Mouse (Mus musculus) liver, embryonic 14.5 days (tissue): Measurements from ENCODE around the gene Stx12. TPM values are rescaled to one million over a fixed set of nuclear protein-coding genes. Genes with fewer than 3 reads are reported as not detected.

Experiments
- ATAC-seq: fragments of 200-750 bp; cut with Nextera tagmentation; 2 replicates; pipeline ENCODE4 v1.8.0; 2017; ENCODE audit warnings: moderate number of reproducible peaks, mild to moderate bottlenecking, moderate library complexity; ENCODE audit not compliant: insufficient read depth
- DNase-seq, 3 experiments: peaks; one replicate each; pipeline ENCODE4 v3.0.0-alpha.2; 2012 to 2013; ENCODE audit warnings: low read depth in 3 of 3, low spot score in 3 of 3
- H3K27ac ChIP-seq: fragments of 300-500 bp; sonication (generic); 2 replicates; pipeline ENCODE4 v1.5.1; 2014; ENCODE audit warnings: moderate library complexity, mild to moderate bottlenecking, control low read depth, inconsistent platforms
- H3K27me3 ChIP-seq: fragments of 300-500 bp; sonication (generic); 2 replicates; pipeline ENCODE4 v1.6.1; 2014; ENCODE audit warnings: mild to moderate bottlenecking, low read length, moderate library complexity; ENCODE audit not compliant: control insufficient read depth, insufficient read depth
- H3K36me3 ChIP-seq: fragments of 300-500 bp; sonication (generic); replicated peaks from 2 replicates; pipeline ENCODE4 v1.6.1; 2014; ENCODE audit warnings: low read depth; ENCODE audit not compliant: control insufficient read depth, insufficient read depth
- H3K4me1 ChIP-seq, 2 experiments: fragments of 200-500 bp in 1 of 2; fragments of 300-500 bp in 1 of 2; sonication (generic) in 1 of 2; replicated peaks; 2 replicates each; pipeline ENCODE4 v1.6.1; 2012 to 2014; ENCODE audit warnings: antibody characterized with exemption in 1 of 2, inconsistent platforms in 1 of 2, low read length in 1 of 2; ENCODE audit not compliant: control insufficient read depth in 2 of 2, insufficient read depth in 2 of 2
- H3K4me2 ChIP-seq: fragments of 300-500 bp; sonication (generic); 2 replicates; pipeline ENCODE4 v1.6.1; 2014; ENCODE audit warnings: low read depth, mild to moderate bottlenecking, control low read depth, moderate library complexity
- H3K4me3 ChIP-seq, 2 experiments: fragments of 200-500 bp in 1 of 2; fragments of 300-500 bp in 1 of 2; sonication (generic) in 1 of 2; 2 replicates each; pipeline ENCODE4 v1.5.1; 2012 to 2014; ENCODE audit warnings: low read depth in 2 of 2, low read length in 2 of 2, mild to moderate bottlenecking in 2 of 2, control low read depth in 1 of 2, inconsistent platforms in 1 of 2, moderate library complexity in 1 of 2; ENCODE audit not compliant: insufficient read depth in 1 of 2
- H3K9ac ChIP-seq: fragments of 300-500 bp; sonication (generic); replicated peaks from 2 replicates; pipeline ENCODE4 v1.6.1; 2014; ENCODE audit warnings: mild to moderate bottlenecking, control low read depth, moderate library complexity
- H3K9me3 ChIP-seq: fragments of 300-500 bp; sonication (generic); 2 replicates; pipeline ENCODE4 v1.6.1; 2016; ENCODE audit warnings: low read length, mixed read lengths; ENCODE audit not compliant: control insufficient read depth
- CTCF ChIP-seq: IDR thresholded peaks from 2 replicates; pipeline ENCODE4 v1.5.1; 2016; ENCODE audit warnings: antibody characterized with exemption, low read depth, control low read depth
- EP300 ChIP-seq: IDR thresholded peaks from 2 replicates; pipeline ENCODE4 v1.6.1; 2016; ENCODE audit warnings: antibody characterized with exemption, low read depth
- WGBS: fragments of 180-500 bp; shearing (Covaris S2); extraction: QIAGEN DNeasy Blood & Tissue Kit; methylation state at CpG from one replicate; pipeline ENCODE4 v1.1.7; 2014; ENCODE audit not compliant: insufficient replicate concordance; 5-methylcytosine and 5-hydroxymethylcytosine counted together
- polyA plus RNA-seq, 2 experiments: library from polyadenylated mRNA; depleted of rRNA in 1 of 2; stranded (reverse) in 1 of 2; unstranded in 1 of 2; fragments of >200 nt; fragmentation: Nextera tagmentation in 1 of 2; extraction: Ambion mirVana in 1 of 2; gene quantifications; 2 replicates each; pipeline versions ENCODE4 v1.2.1 to v1.2.3; 2012 to 2014

Gene Stx12
- polyA plus RNA-seq, 2 experiments: 12.9 to 16.9 TPM

- no peaks in the 10 kb centered on the region; the same call in 1 of the 2 replicates for H3K36me3 ChIP-seq
- H3K4me3 ChIP-seq: peak overlapping the region; percentile 77 to 93
- TF ChIP-seq EP300 (no peak), CTCF (no peak)
- H3K27me3 ChIP-seq: no peaks in the 10 kb centered on the region
- H3K4me1 ChIP-seq: peaks cover 3 to 13% of the 10 kb centered on the region in 2 experiments
- DNase-seq (no peak), ATAC-seq (0 out of 2 replicates have a peak, but pooled peaks have one; percentile 6)
- H3K4me2 ChIP-seq: peak overlapping the region; percentile 95
- H3K9me3 ChIP-seq: no peaks in the 10 kb centered on the region
- WGBS: 11% methylated on average over 9 of the region's 9 CpGs
- peak overlapping the region; percentile 94 for H3K9ac ChIP-seq
- no peak overlapping the region for H3K27ac ChIP-seq
These were observed 600 bp upstream of the Stx12 start for GRCm38 (mm10) chr4:132884844-132885374.

- peaks cover 3 to 13% of the 10 kb centered on the region in 2 experiments for H3K4me1 ChIP-seq
- WGBS: under 1% methylated on average over 21 of the region's 21 CpGs
- peak overlapping the region; percentile 94 for H3K9ac ChIP-seq
- no peaks in the 10 kb centered on the region; the same call in 1 of the 2 replicates for H3K36me3 ChIP-seq
- TF ChIP-seq EP300 (no peak), CTCF (no peak)
- no peak for ATAC-seq
- peak overlapping the region; percentile 76 for H3K27ac ChIP-seq
- peak overlapping the region; percentile 95 for H3K4me2 ChIP-seq
- H3K27me3 ChIP-seq: no peaks in the 10 kb centered on the region
- peak in 2 of 3 experiments; percentile 9 to 35 for DNase-seq
- no peaks in the 10 kb centered on the region for H3K9me3 ChIP-seq
- peak overlapping the region; percentile 77 to 93 for H3K4me3 ChIP-seq
These were observed 697 bp downstream of the Stx12 start for GRCm38 (mm10) chr4:132883561-132884063.

GRCm38 (mm10) chr4:132874363-132875097 lies 9.8 kb downstream of the Stx12 start:
- Histone ChIP-seq H3K4me1 (peaks cover 5 to 19% of the 10 kb centered on the region in 2 experiments), H3K4me2 (no peak overlapping the region)
- 72% methylated on average over 7 of the region's 7 CpGs for WGBS

GRCm38 (mm10) chr4:132873481-132874362 lies 10.6 kb downstream of the Stx12 start:
- WGBS: 60% methylated on average over 11 of the region's 11 CpGs

More at GRCm38 (mm10) chr4:132874363-132875097, 9.8 kb downstream of the Stx12 start:
- H3K36me3 ChIP-seq: peaks cover 12% of the 10 kb centered on the region
- H3K9ac ChIP-seq: no peak overlapping the region
- no peak for TF ChIP-seq CTCF
- TF ChIP-seq EP300: no peak
- no peak overlapping the region for H3K4me3 ChIP-seq
- no peaks in the 10 kb centered on the region for H3K27me3 ChIP-seq
- H3K9me3 ChIP-seq: no peaks in the 10 kb centered on the region
- no peak for ATAC-seq
- DNase-seq: no peak
- H3K27ac ChIP-seq: no peak overlapping the region

More at GRCm38 (mm10) chr4:132873481-132874362, 10.6 kb downstream of the Stx12 start:
- Histone ChIP-seq H3K4me1 (peaks cover 5 to 19% of the 10 kb centered on the region in 2 experiments), H3K27me3 (no peaks in the 10 kb centered on the region), H3K9me3 (no peaks in the 10 kb centered on the region), H3K4me3 (no peak overlapping the region), H3K4me2 (no peak overlapping the region), H3K27ac (no peak overlapping the region), H3K36me3 (peaks cover 14% of the 10 kb centered on the region), H3K9ac (no peak overlapping the region)
- ATAC-seq (no peak), DNase-seq (no peak)
- no peak for TF ChIP-seq CTCF
